Mouse (Mus musculus): ENCODE data around the gene Cacna2d3. TPM values are rescaled to one million over a fixed set of nuclear protein-coding genes. Genes with fewer than 3 reads are reported as not detected.

Gene Cacna2d3
- polyA plus RNA-seq, 1 experiment from 2014 or later: 19.1 TPM

DNA sequence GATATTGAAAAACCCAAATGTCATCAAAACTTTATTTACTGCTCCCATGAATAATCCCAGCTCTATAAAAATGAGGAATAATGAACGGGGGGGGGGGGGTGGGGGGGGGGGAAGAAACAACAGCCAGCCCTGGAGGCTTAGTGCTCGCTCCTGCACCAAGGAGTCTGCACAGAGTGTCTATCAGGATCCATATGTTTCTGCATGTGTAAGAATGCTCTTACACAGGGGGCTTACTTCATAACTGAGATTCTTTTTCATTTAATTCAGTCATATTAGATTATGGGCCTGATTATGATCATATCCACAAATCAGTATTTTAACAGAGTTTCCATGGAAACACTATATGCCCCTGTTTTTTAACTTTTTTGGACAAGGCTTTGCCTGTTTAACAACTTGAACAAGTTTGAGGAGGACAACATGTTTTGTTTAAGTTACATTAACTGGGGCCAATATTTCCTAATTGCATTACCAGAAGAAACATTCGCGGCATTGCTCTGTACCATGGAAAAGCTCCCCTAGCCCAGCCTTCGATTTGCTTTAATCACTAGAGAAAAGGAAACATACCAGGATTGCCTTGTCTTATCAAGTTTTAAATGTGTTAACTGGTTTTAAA is 716.3 kb downstream of the Cacna2d3 start:
- no peaks in the 10 kb centered on the region for H3K27me3 ChIP-seq (ENCODE audit: control insufficient read depth, insufficient read depth, low read length)
- WGBS: 78% methylated on average over 5 of the region's 5 CpGs

DNA sequence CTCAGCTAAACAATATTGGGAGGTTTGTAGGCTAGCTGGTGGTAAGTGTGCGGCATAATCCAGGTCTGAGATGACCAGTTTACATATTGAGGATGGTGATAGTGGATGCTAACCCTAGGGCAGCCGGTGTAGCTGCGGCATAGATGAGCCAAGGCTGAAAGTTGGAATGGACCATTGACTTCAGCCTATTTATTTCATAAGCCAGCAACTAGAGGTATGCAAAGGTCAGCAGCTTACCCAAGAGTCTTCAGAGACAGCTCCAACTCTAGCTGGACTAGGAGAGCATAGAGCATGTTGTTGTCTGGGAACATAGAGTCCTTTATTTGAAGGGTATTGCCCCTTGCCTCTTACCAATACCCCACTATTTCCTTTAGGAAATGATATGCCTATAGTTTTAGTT is 725.1 kb downstream of the Cacna2d3 start:
- no peaks in the 10 kb centered on the region for H3K36me3 ChIP-seq (ENCODE audit: control insufficient read depth, insufficient read depth, low read length)
- H3K4me3 ChIP-seq (ENCODE audit: low read depth, low read length): no peak overlapping the region
- 94% methylated on average over 3 of the region's 3 CpGs for WGBS
- H3K9me3 ChIP-seq (ENCODE audit: control insufficient read depth, low read length): no peaks in the 10 kb centered on the region
- no peak overlapping the region for H3K4me2 ChIP-seq (ENCODE audit: low read depth)
- no peak overlapping the region for H3K9ac ChIP-seq (ENCODE audit: low read length)
- H3K27ac ChIP-seq (ENCODE audit: low read depth, low read length): no peak overlapping the region
- H3K27me3 ChIP-seq (ENCODE audit: control insufficient read depth, insufficient read depth, low read length): no peaks in the 10 kb centered on the region
- ATAC-seq (ENCODE audit: insufficient read depth, low FRiP score, low TSS enrichment): no peak
- DNase-seq (ENCODE audit: low spot score): no peak
- H3K4me1 ChIP-seq (ENCODE audit: control insufficient read depth, insufficient read depth, low read length): no peaks in the 10 kb centered on the region

More for the DNA sequence above, 716.3 kb downstream of the Cacna2d3 start:
- DNase-seq (ENCODE audit: low spot score) (no peak), ATAC-seq (ENCODE audit: insufficient read depth, low FRiP score, low TSS enrichment) (no peak)
- no peaks in the 10 kb centered on the region for H3K4me1 ChIP-seq (ENCODE audit: control insufficient read depth, insufficient read depth, low read length)
- no peak overlapping the region for H3K4me3 ChIP-seq (ENCODE audit: low read depth, low read length)
- no peaks in the 10 kb centered on the region for H3K36me3 ChIP-seq (ENCODE audit: control insufficient read depth, insufficient read depth, low read length)
- no peak overlapping the region for H3K27ac ChIP-seq (ENCODE audit: low read depth, low read length)
- no peaks in the 10 kb centered on the region for H3K9me3 ChIP-seq (ENCODE audit: control insufficient read depth, low read length)
- H3K9ac ChIP-seq (ENCODE audit: low read length): no peak overlapping the region
- no peak overlapping the region for H3K4me2 ChIP-seq (ENCODE audit: low read depth)

DNA sequence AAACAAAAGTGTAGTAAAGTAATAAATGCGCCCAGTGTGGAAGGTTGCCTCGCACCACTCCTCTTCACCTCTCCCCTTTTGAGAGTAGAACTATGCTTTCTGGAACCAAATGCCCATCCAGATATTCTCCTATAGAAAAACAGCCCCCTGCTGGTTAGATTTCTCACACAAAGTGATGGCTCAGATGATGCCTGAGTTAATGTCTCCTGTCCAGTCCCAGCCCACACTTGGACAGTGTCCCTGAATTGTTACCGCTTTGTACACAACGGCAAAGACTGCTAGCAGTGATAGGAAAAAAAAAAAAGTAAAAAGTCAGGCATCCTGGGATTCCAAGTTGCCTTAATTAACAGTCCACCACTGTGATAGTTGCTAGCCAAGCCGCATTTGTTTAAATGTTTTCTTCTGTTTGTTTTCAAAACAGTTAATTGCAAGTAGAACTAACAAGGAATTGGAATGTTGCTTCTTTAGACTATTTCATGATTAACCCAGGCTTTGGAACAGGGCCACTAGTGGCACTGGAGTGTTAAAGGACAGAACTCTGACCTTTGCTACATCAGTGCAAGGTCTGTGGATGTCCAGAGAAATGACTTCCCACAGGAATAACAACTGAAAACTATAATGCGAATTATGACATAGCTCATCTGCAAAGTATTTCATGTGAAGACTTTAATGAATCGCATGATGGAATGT is 733.3 kb downstream of the Cacna2d3 start:
- H3K4me2 ChIP-seq (ENCODE audit: low read depth): no peak overlapping the region
- DNase-seq (ENCODE audit: low spot score) (no peak), ATAC-seq (ENCODE audit: insufficient read depth, low FRiP score, low TSS enrichment) (no peak)
- no peak overlapping the region for H3K4me3 ChIP-seq (ENCODE audit: low read depth, low read length)
- H3K9ac ChIP-seq (ENCODE audit: low read length): no peak overlapping the region
- H3K27ac ChIP-seq (ENCODE audit: low read depth, low read length): no peak overlapping the region
- 84% methylated on average over 7 of the region's 7 CpGs for WGBS
- no peaks in the 10 kb centered on the region for H3K4me1 ChIP-seq (ENCODE audit: control insufficient read depth, insufficient read depth, low read length)
- H3K36me3 ChIP-seq (ENCODE audit: control insufficient read depth, insufficient read depth, low read length): no peaks in the 10 kb centered on the region
- no peaks in the 10 kb centered on the region for H3K27me3 ChIP-seq (ENCODE audit: control insufficient read depth, insufficient read depth, low read length)
- no peaks in the 10 kb centered on the region for H3K9me3 ChIP-seq (ENCODE audit: control insufficient read depth, low read length)

DNA sequence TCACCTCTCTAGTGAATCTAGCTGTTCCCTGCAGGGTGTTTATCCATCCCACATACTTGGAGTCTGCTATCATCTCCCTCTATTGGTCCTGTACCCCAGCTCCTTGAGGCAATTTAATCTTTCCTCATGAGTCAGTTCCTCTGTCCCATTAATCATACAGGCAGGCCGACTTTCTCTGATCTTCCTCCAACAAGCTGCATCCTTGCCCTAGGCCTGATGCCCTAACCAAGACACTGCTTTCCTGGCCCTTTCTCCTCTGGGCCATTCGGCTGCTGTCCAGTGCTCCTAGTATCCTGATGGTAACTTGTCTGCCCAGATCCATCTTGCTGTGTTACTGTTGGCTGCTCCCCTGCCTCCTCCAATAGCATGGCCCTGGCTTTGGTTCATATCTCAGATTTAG is 737.4 kb downstream of the Cacna2d3 start:
- Histone ChIP-seq H3K4me2 (ENCODE audit: low read depth) (no peak overlapping the region), H3K9me3 (ENCODE audit: control insufficient read depth, low read length) (no peaks in the 10 kb centered on the region), H3K36me3 (ENCODE audit: control insufficient read depth, insufficient read depth, low read length) (no peaks in the 10 kb centered on the region), H3K4me3 (ENCODE audit: low read depth, low read length) (no peak overlapping the region), H3K4me1 (ENCODE audit: control insufficient read depth, insufficient read depth, low read length) (no peaks in the 10 kb centered on the region), H3K9ac (ENCODE audit: low read length) (no peak overlapping the region), H3K27me3 (ENCODE audit: control insufficient read depth, insufficient read depth, low read length) (no peaks in the 10 kb centered on the region), H3K27ac (ENCODE audit: low read depth, low read length) (no peak overlapping the region)
- DNase-seq (ENCODE audit: low spot score): no peak
- WGBS: 83% methylated on average over 2 of the region's 2 CpGs
- ATAC-seq (ENCODE audit: insufficient read depth, low FRiP score, low TSS enrichment): no peak

DNA sequence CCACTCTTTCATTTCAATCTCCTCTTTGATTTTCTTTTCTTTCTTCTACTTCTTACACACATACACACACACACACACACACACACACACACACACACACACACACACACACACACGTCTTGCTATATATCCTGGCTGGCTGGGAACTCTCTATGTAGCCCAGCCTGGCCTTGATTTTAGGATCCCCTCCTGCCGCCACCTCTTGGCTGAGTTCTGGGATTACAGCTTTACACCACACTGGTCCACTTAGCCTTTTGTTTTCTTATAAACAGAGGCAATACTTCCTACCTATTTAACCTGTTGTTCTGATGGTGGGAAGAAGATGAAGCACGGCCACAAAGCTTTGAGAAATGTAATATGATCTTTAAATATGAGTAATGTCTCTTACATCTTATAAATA is 741.2 kb downstream of the Cacna2d3 start:
- no peaks in the 10 kb centered on the region for H3K9me3 ChIP-seq (ENCODE audit: control insufficient read depth, low read length)
- H3K9ac ChIP-seq (ENCODE audit: low read length): no peak overlapping the region
- no peak overlapping the region for H3K4me2 ChIP-seq (ENCODE audit: low read depth)
- no peak overlapping the region for H3K4me3 ChIP-seq (ENCODE audit: low read depth, low read length)
- no peaks in the 10 kb centered on the region for H3K27me3 ChIP-seq (ENCODE audit: control insufficient read depth, insufficient read depth, low read length)
- WGBS: 41% methylated on average over 3 of the region's 3 CpGs
- peak; percentile 25 for DNase-seq (ENCODE audit: low spot score)
- no peak overlapping the region for H3K27ac ChIP-seq (ENCODE audit: low read depth, low read length)
- H3K4me1 ChIP-seq (ENCODE audit: control insufficient read depth, insufficient read depth, low read length): no peaks in the 10 kb centered on the region
- no peak for ATAC-seq (ENCODE audit: insufficient read depth, low FRiP score, low TSS enrichment)
- no peaks in the 10 kb centered on the region for H3K36me3 ChIP-seq (ENCODE audit: control insufficient read depth, insufficient read depth, low read length)

DNA sequence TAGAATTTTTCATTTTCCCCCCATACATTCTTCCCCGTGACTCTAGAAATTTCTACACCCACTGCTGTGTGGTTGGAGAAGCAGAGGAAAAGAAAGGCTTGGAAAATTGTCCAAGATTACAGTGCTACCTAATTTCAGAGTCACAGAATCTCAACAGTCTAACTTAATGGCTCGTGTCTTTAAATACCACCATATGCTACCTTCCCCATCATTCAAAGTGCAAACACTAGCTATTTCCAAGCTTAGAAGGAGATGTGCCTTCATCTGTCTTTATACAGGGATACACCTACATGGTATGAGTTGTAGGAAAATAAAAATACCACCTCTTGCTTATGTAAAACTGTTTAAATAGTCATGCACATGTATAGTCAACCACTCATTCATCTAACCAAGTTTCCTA is 742.4 kb downstream of the Cacna2d3 start:
- Histone ChIP-seq H3K36me3 (ENCODE audit: control insufficient read depth, insufficient read depth, low read length) (no peaks in the 10 kb centered on the region), H3K4me1 (ENCODE audit: control insufficient read depth, insufficient read depth, low read length) (no peaks in the 10 kb centered on the region), H3K4me3 (ENCODE audit: low read depth, low read length) (no peak overlapping the region), H3K27me3 (ENCODE audit: control insufficient read depth, insufficient read depth, low read length) (no peaks in the 10 kb centered on the region), H3K9ac (ENCODE audit: low read length) (no peak overlapping the region), H3K4me2 (ENCODE audit: low read depth) (no peak overlapping the region), H3K27ac (ENCODE audit: low read depth, low read length) (no peak overlapping the region), H3K9me3 (ENCODE audit: control insufficient read depth, low read length) (no peaks in the 10 kb centered on the region)
- DNase-seq (ENCODE audit: low spot score): no peak
- ATAC-seq (ENCODE audit: insufficient read depth, low FRiP score, low TSS enrichment): no peak
- 90% methylated on average over 2 of the region's 2 CpGs for WGBS

DNA sequence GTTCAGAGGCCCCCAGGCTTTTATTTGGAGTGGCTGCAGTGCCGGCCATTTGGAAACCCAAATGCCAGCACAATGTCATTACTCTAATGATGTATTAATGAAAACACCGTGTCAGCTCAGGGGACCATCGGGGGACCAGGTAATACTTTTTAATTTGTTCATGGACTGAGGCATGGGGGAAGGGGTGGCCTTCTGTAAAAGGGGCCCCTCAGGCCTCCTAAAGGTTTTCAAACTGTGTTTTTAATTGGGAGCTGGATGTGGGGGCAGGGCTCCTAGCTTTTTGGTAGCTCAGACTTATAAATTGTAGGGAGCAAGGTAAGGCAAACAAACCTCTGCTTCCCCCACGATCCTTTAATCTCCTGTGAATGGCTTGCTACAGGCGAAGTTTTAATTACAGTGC is 749.0 kb downstream of the Cacna2d3 start:
- Histone ChIP-seq H3K4me3 (ENCODE audit: low read depth, low read length) (no peak overlapping the region), H3K9ac (ENCODE audit: low read length) (no peak overlapping the region), H3K4me2 (ENCODE audit: low read depth) (no peak overlapping the region), H3K4me1 (ENCODE audit: control insufficient read depth, insufficient read depth, low read length) (no peaks in the 10 kb centered on the region), H3K36me3 (ENCODE audit: control insufficient read depth, insufficient read depth, low read length) (no peaks in the 10 kb centered on the region), H3K27me3 (ENCODE audit: control insufficient read depth, insufficient read depth, low read length) (no peaks in the 10 kb centered on the region), H3K27ac (ENCODE audit: low read depth, low read length) (no peak overlapping the region), H3K9me3 (ENCODE audit: control insufficient read depth, low read length) (no peaks in the 10 kb centered on the region)
- WGBS: 64% methylated on average over 5 of the region's 5 CpGs
- DNase-seq (ENCODE audit: low spot score): no peak
- ATAC-seq (ENCODE audit: insufficient read depth, low FRiP score, low TSS enrichment): no peak

DNA sequence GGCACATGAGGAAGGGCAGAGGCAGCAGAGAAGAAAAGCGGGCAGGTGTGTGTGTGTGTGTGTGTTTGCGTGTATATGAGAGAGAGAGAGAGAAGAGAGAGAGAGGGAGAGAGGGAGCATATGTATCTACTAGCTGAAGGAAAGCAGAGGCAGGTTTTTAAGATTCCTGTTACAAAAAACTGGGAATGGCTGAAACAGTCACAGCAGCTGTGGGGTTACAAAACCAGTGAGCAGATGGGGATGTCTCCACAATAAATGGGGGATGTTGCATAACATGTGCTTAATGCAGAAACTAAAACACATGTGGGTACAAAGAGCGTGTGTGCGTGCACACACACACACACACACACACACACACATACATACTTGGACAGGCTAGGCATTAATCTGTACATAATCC is 752.4 kb downstream of the Cacna2d3 start:
- H3K4me1 ChIP-seq (ENCODE audit: control insufficient read depth, insufficient read depth, low read length): no peaks in the 10 kb centered on the region
- no peak overlapping the region for H3K27ac ChIP-seq (ENCODE audit: low read depth, low read length)
- no peaks in the 10 kb centered on the region for H3K9me3 ChIP-seq (ENCODE audit: control insufficient read depth, low read length)
- WGBS: 92% methylated on average over 4 of the region's 4 CpGs
- no peak overlapping the region for H3K4me3 ChIP-seq (ENCODE audit: low read depth, low read length)
- H3K4me2 ChIP-seq (ENCODE audit: low read depth): no peak overlapping the region
- ATAC-seq (ENCODE audit: insufficient read depth, low FRiP score, low TSS enrichment): no peak
- H3K36me3 ChIP-seq (ENCODE audit: control insufficient read depth, insufficient read depth, low read length): no peaks in the 10 kb centered on the region
- no peak overlapping the region for H3K9ac ChIP-seq (ENCODE audit: low read length)
- no peaks in the 10 kb centered on the region for H3K27me3 ChIP-seq (ENCODE audit: control insufficient read depth, insufficient read depth, low read length)
- no peak for DNase-seq (ENCODE audit: low spot score)

DNA sequence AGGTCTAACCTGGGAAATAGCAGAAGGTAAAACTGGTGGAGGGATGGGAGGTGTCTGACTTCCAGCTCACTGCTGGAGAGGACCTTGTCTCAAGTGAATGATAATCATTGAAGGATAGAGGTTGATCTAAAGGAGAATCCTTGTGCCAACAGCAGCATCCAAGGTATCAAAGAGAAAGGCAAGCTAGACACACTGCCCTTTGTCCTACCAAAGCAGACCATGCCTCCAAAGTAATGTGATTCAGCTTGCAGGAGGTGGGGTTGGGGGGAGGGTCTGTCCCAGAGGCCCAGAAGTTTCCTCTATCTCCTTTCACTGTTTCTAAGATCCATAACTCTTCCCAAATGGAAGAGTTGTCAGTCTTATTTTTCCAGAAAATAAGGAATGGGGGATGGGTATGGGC is 754.8 kb downstream of the Cacna2d3 start:
- Histone ChIP-seq H3K9me3 (ENCODE audit: control insufficient read depth, low read length) (no peaks in the 10 kb centered on the region), H3K36me3 (ENCODE audit: control insufficient read depth, insufficient read depth, low read length) (no peaks in the 10 kb centered on the region), H3K27me3 (ENCODE audit: control insufficient read depth, insufficient read depth, low read length) (no peaks in the 10 kb centered on the region), H3K4me1 (ENCODE audit: control insufficient read depth, insufficient read depth, low read length) (no peaks in the 10 kb centered on the region), H3K4me2 (ENCODE audit: low read depth) (no peak overlapping the region), H3K9ac (ENCODE audit: low read length) (no peak overlapping the region), H3K27ac (ENCODE audit: low read depth, low read length) (no peak overlapping the region), H3K4me3 (ENCODE audit: low read depth, low read length) (no peak overlapping the region)
- ATAC-seq (ENCODE audit: insufficient read depth, low FRiP score, low TSS enrichment) (no peak), DNase-seq (ENCODE audit: low spot score) (no peak)

All from neural tube, embryonic 11.5 days (tissue).